36 mouse cellular contexts compared by ENCODE assay signal in genomic region chr2:18004286-18004685, GRCm38 (mm10). TPM values are rescaled to one million over a fixed set of nuclear protein-coding genes. Genes with fewer than 3 reads are reported as not detected.
A peak's percentile ranks its signal among the peaks of the same experiment; 100 is the strongest.
DNase-seq lines count a peak whose midpoint lies in the region; ATAC-seq and TF ChIP-seq lines count a peak whose summit lies in the region.
"Had no signal": no experiment of that assay in that cellular context is flagged by ENCODE, and none has a peak within 500 bp of the region (broad histone marks: within the 10 kb centered on the region; RNA-seq: fewer than 3 reads in every experiment).

No protein-coding gene starts in this region.

- H3K4me3 ChIP-seq in midbrain, embryonic 11.5 days (ENCODE audit: low read depth, low read length), result no peak overlapping the region
- no peak overlapping the region for H3K4me3 ChIP-seq in midbrain, embryonic 14.5 days (replicated peaks; ENCODE audit: low read depth, low read length)
- H3K4me3 ChIP-seq in kidney, embryonic 16.5 days (ENCODE audit: low read length), result no peak overlapping the region
- H3K4me3 ChIP-seq in limb, embryonic 14.5 days (replicated peaks; ENCODE audit: low read length), result no peak overlapping the region
- H3K4me3 ChIP-seq in hindbrain, embryonic 10.5 days, result no peak overlapping the region
- no peak overlapping the region for H3K4me3 ChIP-seq in cerebellum, adult 2 months (replicated peaks; ENCODE audit: insufficient read depth, low read depth, low read length)
- H3K4me3 ChIP-seq: hindbrain, embryonic 12.5 days; intestine, embryonic 15.5 days; stomach, embryonic 15.5 days had no signal

- H3K4me1 ChIP-seq in midbrain, embryonic 11.5 days (ENCODE audit: control insufficient read depth, insufficient read depth, low read length), result no peaks in the 10 kb centered on the region
- no peaks in the 10 kb centered on the region for H3K4me1 ChIP-seq in midbrain, embryonic 14.5 days (ENCODE audit: control insufficient read depth, insufficient read depth, low read length)
- peaks cover 11% of the 10 kb centered on the region for H3K4me1 ChIP-seq in kidney, embryonic 16.5 days (ENCODE audit: insufficient read depth, low read length)
- H3K4me1 ChIP-seq in limb, embryonic 14.5 days (ENCODE audit: control insufficient read depth, insufficient read depth, low read length), result peaks cover 9% of the 10 kb centered on the region; the same call in 1 of the 2 replicates
- H3K4me1 ChIP-seq in hindbrain, embryonic 10.5 days (replicated peaks), result peaks cover 7% of the 10 kb centered on the region; the same call in 1 of the 2 replicates
- H3K4me1 ChIP-seq in cerebellum, adult 2 months (ENCODE audit: control insufficient read depth, insufficient read depth, low read length), result no peaks in the 10 kb centered on the region
- H3K4me1 ChIP-seq: hindbrain, embryonic 12.5 days had no signal

- 91% methylated on average over 4 of the region's 4 CpGs for WGBS in midbrain, embryonic 11.5 days
- 93% methylated on average over 4 of the region's 4 CpGs for WGBS in midbrain, embryonic 14.5 days
- WGBS in kidney, embryonic 16.5 days, result 46% methylated on average over 4 of the region's 4 CpGs
- WGBS in limb, embryonic 14.5 days, result 25% methylated on average over 4 of the region's 4 CpGs
- whole genome bisulfite sequencing in hindbrain, embryonic 10.5 days, result 85% methylated on average over 4 of the region's 4 CpGs
- 88% methylated on average over 4 of the region's 4 CpGs for WGBS in cerebellum, adult 2 months

- no peak for TF ChIP-seq CTCF in cerebellum, adult 2 months (IDR thresholded peaks at IDR 0.05; ENCODE audit: borderline replicate concordance, insufficient read depth, low read depth, low read length)

- H3K9ac ChIP-seq in midbrain, embryonic 11.5 days (ENCODE audit: low read length), result no peak overlapping the region
- no peak overlapping the region for H3K9ac ChIP-seq in midbrain, embryonic 14.5 days (replicated peaks; ENCODE audit: low read length)
- no peak overlapping the region for H3K9ac ChIP-seq in kidney, embryonic 16.5 days (replicated peaks; ENCODE audit: low read length)
- no peak overlapping the region for H3K9ac ChIP-seq in limb, embryonic 14.5 days (ENCODE audit: low read depth, low read length, severe bottlenecking)
- H3K9ac ChIP-seq: hindbrain, embryonic 12.5 days; intestine, embryonic 15.5 days; liver, embryonic 14.5 days; stomach, embryonic 15.5 days had no signal

- ATAC-seq in midbrain, embryonic 11.5 days (ENCODE audit: low FRiP score), result no peak
- no peak for ATAC-seq in midbrain, embryonic 14.5 days (ENCODE audit: low FRiP score, low TSS enrichment)
- peak; percentile 55; the same call in 1 of the 2 replicates for ATAC-seq in kidney, embryonic 16.5 days (ENCODE audit: low FRiP score, low TSS enrichment)
- ATAC-seq in limb, embryonic 14.5 days (ENCODE audit: low FRiP score, low read depth), result peak; percentile 87
- ATAC-seq: forebrain, embryonic 14.5 days; hindbrain, postnatal 0 days; intestine, embryonic 15.5 days; midbrain, embryonic 16.5 days had no signal

- TF ChIP-seq POLR2A in limb, embryonic 14.5 days (IDR thresholded peaks at IDR 0.05; ENCODE audit: borderline replicate concordance, extremely low read depth, insufficient read depth, insufficient read length), result no peak
- TF ChIP-seq POLR2A in cerebellum, adult 2 months (IDR thresholded peaks at IDR 0.05; ENCODE audit: borderline replicate concordance, insufficient read depth, low read length), result no peak

- H3K9me3 ChIP-seq in midbrain, embryonic 11.5 days (ENCODE audit: control insufficient read depth, low read length), result no peaks in the 10 kb centered on the region
- H3K9me3 ChIP-seq in midbrain, embryonic 14.5 days (ENCODE audit: control insufficient read depth, low read length), result no peaks in the 10 kb centered on the region
- H3K9me3 ChIP-seq in kidney, embryonic 16.5 days (ENCODE audit: low read length), result no peaks in the 10 kb centered on the region; the same call in 1 of the 2 replicates
- no peaks in the 10 kb centered on the region for H3K9me3 ChIP-seq in limb, embryonic 14.5 days (ENCODE audit: control insufficient read depth, low read length)
- no peaks in the 10 kb centered on the region for H3K9me3 ChIP-seq in hindbrain, embryonic 10.5 days
- H3K9me3 ChIP-seq: hindbrain, embryonic 12.5 days; intestine, embryonic 15.5 days; stomach, embryonic 15.5 days had no signal

- H3K4me2 ChIP-seq in midbrain, embryonic 11.5 days, result no peak overlapping the region
- H3K4me2 ChIP-seq in midbrain, embryonic 14.5 days (ENCODE audit: low read length), result no peak overlapping the region
- H3K4me2 ChIP-seq in kidney, embryonic 16.5 days (replicated peaks; ENCODE audit: low read depth, low read length), result no peak overlapping the region
- no peak overlapping the region for H3K4me2 ChIP-seq in limb, embryonic 14.5 days (replicated peaks; ENCODE audit: low read depth, low read length, severe bottlenecking)
- H3K4me2 ChIP-seq: hindbrain, embryonic 12.5 days; intestine, embryonic 15.5 days; stomach, embryonic 15.5 days had no signal

- H3K27me3 ChIP-seq in midbrain, embryonic 11.5 days (ENCODE audit: control insufficient read depth, insufficient read depth, low read length), result no peaks in the 10 kb centered on the region
- H3K27me3 ChIP-seq in midbrain, embryonic 14.5 days (ENCODE audit: control insufficient read depth, insufficient read depth, low read length), result no peaks in the 10 kb centered on the region
- H3K27me3 ChIP-seq in kidney, embryonic 16.5 days (ENCODE audit: insufficient read depth, low read length), result no peaks in the 10 kb centered on the region
- H3K27me3 ChIP-seq in limb, embryonic 14.5 days (ENCODE audit: control insufficient read depth, insufficient read depth, low read length), result no peaks in the 10 kb centered on the region
- H3K27me3 ChIP-seq in hindbrain, embryonic 10.5 days (ENCODE audit: insufficient read depth, poor library complexity, severe bottlenecking), result no peaks in the 10 kb centered on the region
- H3K27me3 ChIP-seq in cerebellum, adult 2 months (ENCODE audit: control insufficient read depth, insufficient read depth, low read length), result no peaks in the 10 kb centered on the region
- H3K27me3 ChIP-seq: hindbrain, embryonic 12.5 days; intestine, embryonic 15.5 days; stomach, embryonic 15.5 days had no signal

- H3K27ac ChIP-seq in midbrain, embryonic 11.5 days (ENCODE audit: low read depth, low read length), result no peak overlapping the region
- H3K27ac ChIP-seq in midbrain, embryonic 14.5 days (replicated peaks; ENCODE audit: low read depth, low read length), result no peak overlapping the region
- H3K27ac ChIP-seq in kidney, embryonic 16.5 days (ENCODE audit: low read length), result peak overlapping the region; percentile 84; the same call in 1 of the 2 replicates
- no peak overlapping the region for H3K27ac ChIP-seq in limb, embryonic 14.5 days (replicated peaks; ENCODE audit: low read depth, low read length)
- H3K27ac ChIP-seq in hindbrain, embryonic 10.5 days, result no peak overlapping the region
- H3K27ac ChIP-seq in cerebellum, adult 2 months (ENCODE audit: insufficient read depth, low read length), result no peak overlapping the region
- H3K27ac ChIP-seq: hindbrain, embryonic 12.5 days; hindbrain, postnatal 0 days; intestine, embryonic 15.5 days; liver, embryonic 14.5 days; macrophage had no signal

- intact Hi-C loops in heart, postnatal 10 days (cut with DNase I), result no loop called here

- H3K36me3 ChIP-seq in midbrain, embryonic 11.5 days (ENCODE audit: control insufficient read depth, insufficient read depth, low read length), result no peaks in the 10 kb centered on the region
- no peaks in the 10 kb centered on the region for H3K36me3 ChIP-seq in midbrain, embryonic 14.5 days (ENCODE audit: control insufficient read depth, insufficient read depth, low read length)
- no peaks in the 10 kb centered on the region for H3K36me3 ChIP-seq in kidney, embryonic 16.5 days (ENCODE audit: insufficient read depth, low read length)
- H3K36me3 ChIP-seq in limb, embryonic 14.5 days (ENCODE audit: control insufficient read depth, insufficient read depth, low read length), result no peaks in the 10 kb centered on the region
- no peaks in the 10 kb centered on the region for H3K36me3 ChIP-seq in hindbrain, embryonic 10.5 days
- H3K36me3 ChIP-seq: hindbrain, embryonic 12.5 days; intestine, embryonic 15.5 days; stomach, embryonic 15.5 days had no signal

- peak; percentile 25 to 29 for DNase-seq in heart, postnatal 10 days
- DNase-seq in heart, adult 18-20 months, result no peak
- peak; percentile 73 for DNase-seq in midbrain, embryonic 11.5 days (ENCODE audit: low spot score, missing footprints)
- no peak for DNase-seq in midbrain, embryonic 14.5 days
- peak; percentile 83 for DNase-seq in limb, embryonic 14.5 days (ENCODE audit: low spot score)
- DNase-seq in hindbrain, embryonic 10.5 days (ENCODE audit: low spot score), result no peak
- no peak for DNase-seq in cerebellum, adult 2 months
- DNase-seq: adrenal gland, postnatal 25 days; cerebellum, adult 11-12 months; cerebellum, postnatal 14 days; gastrocnemius, postnatal 10 days; layer of hippocampus, postnatal 36 days; lung, adult 2 months; lung, postnatal 10 days; right cerebral cortex, postnatal 25 days; thymus, adult 18-20 months; thymus, postnatal 25 days had no signal

RNA-seq across cellular contexts. Expression of gene H2al2a, which starts 7.5 kb away (rescaled TPM):
- not detected for total RNA-seq in heart, postnatal 10 days (2021)
- not detected for total RNA-seq in heart, adult 18-20 months (2021)
- not detected in 2 replicates for polyA plus RNA-seq in midbrain, embryonic 11.5 days (2014; fragmentation: Nextera tagmentation; extraction: Ambion mirVana)
- polyA plus RNA-seq in midbrain, embryonic 14.5 days (2014; fragmentation: Nextera tagmentation; extraction: Ambion mirVana), result not detected in 2 replicates
- polyA plus RNA-seq in kidney, embryonic 16.5 days (2015; fragmentation: Nextera tagmentation; extraction: Ambion mirVana), result not detected in 2 replicates
- not detected in 2 replicates for polyA plus RNA-seq in limb, embryonic 14.5 days (2012; rRNA removed)
- polyA plus RNA-seq in limb, embryonic 14.5 days (2014; fragmentation: Nextera tagmentation; extraction: Ambion mirVana), result not detected in 2 replicates
- polyA plus RNA-seq in hindbrain, embryonic 10.5 days (2016; fragmentation: Nextera tagmentation; extraction: Ambion mirVana), result not detected in 2 replicates
- not detected in 2 replicates for polyA plus RNA-seq in cerebellum, adult 2 months (2012; rRNA removed)
- total RNA-seq: adrenal gland, postnatal 25 days; gastrocnemius, postnatal 10 days; heart, postnatal 25 days; hindbrain, postnatal 0 days; layer of hippocampus, adult 8-10 months; layer of hippocampus, postnatal 36 days; left cerebral cortex, postnatal 10 days; megakaryocyte-erythroid progenitor cell, adult 5-6 weeks; MEL; neutrophil, adult 5-6 weeks had no signal
- polyA plus RNA-seq: cortical plate, adult 2 months; forebrain, embryonic 14.5 days; heart, embryonic 14.5 days; hindbrain, embryonic 12.5 days; hindbrain, postnatal 0 days; intestine, embryonic 15.5 days; limb, embryonic 11.5 days; liver, embryonic 14.5 days; lung, adult 2 months; macrophage; midbrain, embryonic 16.5 days; neural tube, embryonic 11.5 days; stomach, embryonic 15.5 days had no signal

RNA-seq across cellular contexts. Expression of gene A930004D18Rik, which starts 33.3 kb away (rescaled TPM):
- 1 to 10 TPM; 3.0 to 4.2 TPM for total RNA-seq in heart, postnatal 10 days (2021)
- total RNA-seq in heart, adult 18-20 months (2021), result 1 to 10 TPM; 3.4 to 4.3 TPM
- polyA plus RNA-seq in midbrain, embryonic 11.5 days (2014; fragmentation: Nextera tagmentation; extraction: Ambion mirVana), result 10.5 and 11.6 TPM in 2 replicates
- 7.9 and 9.2 TPM in 2 replicates for polyA plus RNA-seq in midbrain, embryonic 14.5 days (2014; fragmentation: Nextera tagmentation; extraction: Ambion mirVana)
- polyA plus RNA-seq in kidney, embryonic 16.5 days (2015; fragmentation: Nextera tagmentation; extraction: Ambion mirVana), result 14.1 and 16.2 TPM in 2 replicates
- polyA plus RNA-seq in limb, embryonic 14.5 days (2012; rRNA removed), result 8.8 and 10.8 TPM in 2 replicates
- polyA plus RNA-seq in limb, embryonic 14.5 days (2014; fragmentation: Nextera tagmentation; extraction: Ambion mirVana), result 13.0 and 14.2 TPM in 2 replicates
- polyA plus RNA-seq in hindbrain, embryonic 10.5 days (2016; fragmentation: Nextera tagmentation; extraction: Ambion mirVana), result 17.5 and 22.5 TPM in 2 replicates
- 2.6 and 3.0 TPM in 2 replicates for polyA plus RNA-seq in cerebellum, adult 2 months (2012; rRNA removed)
- total RNA-seq: megakaryocyte-erythroid progenitor cell, adult 5-6 weeks had no signal

RNA-seq across cellular contexts. Expression of gene Skida1, which starts 44.6 kb away (rescaled TPM):
- total RNA-seq in heart, postnatal 10 days (2021), result 1 to 10 TPM; 4.8 to 5.7 TPM
- total RNA-seq in heart, adult 18-20 months (2021), result 1 to 10 TPM; 2.0 to 2.2 TPM
- polyA plus RNA-seq in midbrain, embryonic 11.5 days (2014; fragmentation: Nextera tagmentation; extraction: Ambion mirVana), result 22.9 and 23.4 TPM in 2 replicates
- 9.1 and 9.4 TPM in 2 replicates for polyA plus RNA-seq in midbrain, embryonic 14.5 days (2014; fragmentation: Nextera tagmentation; extraction: Ambion mirVana)
- 8.8 and 9.2 TPM in 2 replicates for polyA plus RNA-seq in kidney, embryonic 16.5 days (2015; fragmentation: Nextera tagmentation; extraction: Ambion mirVana)
- 18.7 and 19.0 TPM in 2 replicates for polyA plus RNA-seq in limb, embryonic 14.5 days (2012; rRNA removed)
- polyA plus RNA-seq in limb, embryonic 14.5 days (2014; fragmentation: Nextera tagmentation; extraction: Ambion mirVana), result 7.9 and 8.2 TPM in 2 replicates
- polyA plus RNA-seq in hindbrain, embryonic 10.5 days (2016; fragmentation: Nextera tagmentation; extraction: Ambion mirVana), result 19.3 and 21.9 TPM in 2 replicates
- 4.8 and 5.7 TPM in 2 replicates for polyA plus RNA-seq in cerebellum, adult 2 months (2012; rRNA removed)
- total RNA-seq: megakaryocyte-erythroid progenitor cell, adult 5-6 weeks had no signal
- polyA plus RNA-seq: macrophage had no signal

RNA-seq across cellular contexts. Expression of gene Mllt10, which starts 50.8 kb away (rescaled TPM):
- 10 to 100 TPM; 40.6 to 43.1 TPM for total RNA-seq in heart, postnatal 10 days (2021)
- total RNA-seq in heart, adult 18-20 months (2021), result 10 to 100 TPM; 31.0 to 33.4 TPM
- polyA plus RNA-seq in midbrain, embryonic 11.5 days (2014; fragmentation: Nextera tagmentation; extraction: Ambion mirVana), result 54.1 and 57.2 TPM in 2 replicates
- polyA plus RNA-seq in midbrain, embryonic 14.5 days (2014; fragmentation: Nextera tagmentation; extraction: Ambion mirVana), result 33.5 and 40.1 TPM in 2 replicates
- 63.4 and 73.6 TPM in 2 replicates for polyA plus RNA-seq in kidney, embryonic 16.5 days (2015; fragmentation: Nextera tagmentation; extraction: Ambion mirVana)
- polyA plus RNA-seq in limb, embryonic 14.5 days (2012; rRNA removed), result 52.7 and 59.4 TPM in 2 replicates
- polyA plus RNA-seq in limb, embryonic 14.5 days (2014; fragmentation: Nextera tagmentation; extraction: Ambion mirVana), result 33.4 and 38.0 TPM in 2 replicates
- polyA plus RNA-seq in hindbrain, embryonic 10.5 days (2016; fragmentation: Nextera tagmentation; extraction: Ambion mirVana), result 65.0 and 66.0 TPM in 2 replicates
- 45.6 and 46.7 TPM in 2 replicates for polyA plus RNA-seq in cerebellum, adult 2 months (2012; rRNA removed)

Comparison
In these comparisons a context has a peak if more than half of its experiments do, and no peak if none do; other contexts are left out.
1. DNase-seq: peak in heart, postnatal 10 days (2 of 2), midbrain, embryonic 11.5 days (single experiment) and limb, embryonic 14.5 days (single experiment); none in heart, adult 18-20 months (0 of 2), midbrain, embryonic 14.5 days (single experiment), hindbrain, embryonic 10.5 days (single experiment) and cerebellum, adult 2 months (0 of 2).
2. ATAC-seq: peak in kidney, embryonic 16.5 days (single experiment) and limb, embryonic 14.5 days (single experiment); none in midbrain, embryonic 11.5 days (single experiment) and midbrain, embryonic 14.5 days (single experiment).